Mouse (Mus musculus) liver, embryonic 11.5 days (tissue): ENCODE results near the gene Ddx42. TPM values are rescaled to one million over a fixed set of nuclear protein-coding genes. Genes with fewer than 3 reads are reported as not detected.

Experiments used
- ATAC-seq: fragments of 200-750 bp; cut with Nextera tagmentation; replicated peaks from 2 replicates; pipeline ENCODE4 v1.8.0; 2017; ENCODE audit warnings: moderate number of reproducible peaks, mild to moderate bottlenecking, moderate TSS enrichment, moderate library complexity; ENCODE audit not compliant: low FRiP score
- DNase-seq: peaks from one replicate; pipeline ENCODE4 v3.0.0-alpha.2; 2017; ENCODE audit warnings: low spot score
- H3K27ac ChIP-seq: fragments of 300-500 bp; sonication (generic); 2 replicates; pipeline ENCODE4 v1.5.1; 2014; ENCODE audit warnings: mild to moderate bottlenecking, low read depth, low read length, control low read depth
- H3K27me3 ChIP-seq: fragments of 300-500 bp; sonication (generic); replicated peaks from 2 replicates; pipeline ENCODE4 v1.6.1; 2014; ENCODE audit warnings: low read length, mixed read lengths; ENCODE audit not compliant: control insufficient read depth, insufficient read depth
- H3K36me3 ChIP-seq: fragments of 300-500 bp; sonication (generic); 2 replicates; pipeline ENCODE4 v1.6.1; 2014; ENCODE audit warnings: mild to moderate bottlenecking, low read length, moderate library complexity, mixed read lengths; ENCODE audit not compliant: control insufficient read depth, insufficient read depth
- H3K4me1 ChIP-seq: fragments of 300-500 bp; sonication (generic); replicated peaks from 2 replicates; pipeline ENCODE4 v1.6.1; 2014; ENCODE audit warnings: low read length, mixed read lengths; ENCODE audit not compliant: control insufficient read depth, insufficient read depth
- H3K4me2 ChIP-seq: fragments of 300-500 bp; sonication (generic); 2 replicates; pipeline ENCODE4 v1.6.1; 2014; ENCODE audit warnings: mild to moderate bottlenecking, control low read depth, moderate library complexity
- H3K4me3 ChIP-seq: fragments of 300-500 bp; sonication (generic); 2 replicates; pipeline ENCODE4 v1.5.1; 2014; ENCODE audit warnings: low read depth, low read length, control low read depth
- H3K9ac ChIP-seq: fragments of 300-500 bp; sonication (generic); 2 replicates; pipeline ENCODE4 v1.6.1; 2014; ENCODE audit warnings: low read depth, low read length, control low read depth
- H3K9me3 ChIP-seq: fragments of 300-500 bp; sonication (generic); 2 replicates; pipeline ENCODE4 v1.6.1; 2016; ENCODE audit warnings: low read length, inconsistent platforms, mixed read lengths; ENCODE audit not compliant: control insufficient read depth
- WGBS: fragments of 180-500 bp; shearing (Covaris S2); extraction: QIAGEN DNeasy Blood & Tissue Kit; methylation state at CpG from one replicate; pipeline ENCODE4 v1.1.7; 2014; 5-methylcytosine and 5-hydroxymethylcytosine counted together
- polyA plus RNA-seq: library from polyadenylated mRNA; unstranded; fragments of >200 nt; fragmentation: Nextera tagmentation; extraction: Ambion mirVana; gene quantifications from 2 replicates; pipeline ENCODE4 v1.2.1, GENCODE M21; 2014

Ddx42 gene
- polyA plus RNA-seq, 1 experiment from 2014 or later, result 63.3 TPM

GRCm38 (mm10) chr11:106274374-106274773, 57.6 kb downstream of the Ddx42 start:
- no peaks in the 10 kb centered on the region for H3K9me3 ChIP-seq
- H3K27me3 ChIP-seq, result no peaks in the 10 kb centered on the region
- no peak overlapping the region for H3K4me2 ChIP-seq
- WGBS, result 86% methylated on average over 1 of the region's 1 CpGs
- H3K4me1 ChIP-seq, result peaks cover 28% of the 10 kb centered on the region
- no peak overlapping the region for H3K27ac ChIP-seq
- DNase-seq (no peak), ATAC-seq (no peak)
- no peak overlapping the region for H3K4me3 ChIP-seq
- no peak overlapping the region for H3K9ac ChIP-seq
- H3K36me3 ChIP-seq, result no peaks in the 10 kb centered on the region

DNA sequence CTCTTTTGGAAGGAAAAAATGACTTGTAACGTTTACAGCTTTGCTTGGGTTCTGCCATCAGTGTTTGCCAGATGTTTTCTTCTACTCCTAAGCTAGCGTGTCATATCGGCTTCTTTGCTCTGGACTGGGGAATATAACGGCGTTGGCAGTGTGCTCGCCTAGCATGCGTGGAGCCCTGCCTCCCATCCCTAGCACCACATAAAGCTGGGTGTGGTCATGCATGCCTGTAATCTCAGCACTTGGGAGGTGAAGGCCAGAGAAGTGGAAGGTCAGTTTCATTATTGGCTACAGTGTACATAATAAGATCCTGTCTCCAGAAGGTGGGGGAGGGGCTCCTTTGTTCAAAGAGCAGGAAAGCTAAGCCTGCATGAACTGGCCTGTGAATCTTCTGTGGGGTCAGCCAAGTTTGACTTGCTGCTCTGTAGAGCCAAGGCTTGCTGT, 58.3 kb downstream of the Ddx42 start:
- Histone ChIP-seq H3K27ac (no peak overlapping the region), H3K9me3 (no peaks in the 10 kb centered on the region), H3K4me1 (peaks cover 28% of the 10 kb centered on the region), H3K9ac (no peak overlapping the region), H3K4me2 (no peak overlapping the region), H3K4me3 (no peak overlapping the region), H3K27me3 (no peaks in the 10 kb centered on the region), H3K36me3 (no peaks in the 10 kb centered on the region)
- 81% methylated on average over 7 of the region's 7 CpGs for whole genome bisulfite sequencing
- ATAC-seq, result no peak
- no peak for DNase-seq

- H3K9ac ChIP-seq, result no peak within 1 kb of the TSS
- ATAC-seq, result peak; percentile 57
Measured at GRCm38 (mm10) chr11:106276454-106276853, 59.7 kb downstream of the Ddx42 start, which contains the start of gene Tcam1. Gene Tcam1 (plus strand): TSS chr11:106276672.

DNA sequence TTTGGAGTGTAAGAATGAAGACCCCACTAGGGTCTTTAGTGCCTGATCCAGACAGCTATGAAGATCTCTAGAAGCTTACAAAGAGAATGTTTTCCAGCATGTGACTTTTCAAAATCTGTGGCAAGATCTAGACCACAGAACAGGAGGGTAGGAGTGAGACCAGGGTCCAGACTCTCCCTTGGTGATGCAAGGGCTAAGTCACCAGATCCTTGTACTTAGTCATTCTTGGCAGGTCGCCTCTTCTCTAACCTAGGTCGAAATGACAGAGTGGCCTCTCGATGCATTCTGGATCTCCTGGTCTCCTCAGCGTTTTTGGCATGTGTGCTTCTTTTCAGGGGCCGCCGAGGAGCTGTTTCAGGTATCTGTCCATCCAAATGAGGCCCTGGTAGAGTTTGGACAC, 65.7 kb downstream of the Ddx42 start:
- ATAC-seq, result no peak
- 82% methylated on average over 6 of the region's 6 CpGs for WGBS
- DNase-seq, result no peak

More at GRCm38 (mm10) chr11:106276454-106276853, 59.7 kb downstream of the Ddx42 start, which contains the start of gene Tcam1:
- peaks cover 19% of the 10 kb centered on the region for H3K4me1 ChIP-seq
- peak within 1 kb of the TSS; percentile 44 for H3K4me2 ChIP-seq
- H3K9me3 ChIP-seq, result no peaks in the 10 kb centered on the region
- no peaks in the 10 kb centered on the region for H3K27me3 ChIP-seq
- peak; percentile 91 for DNase-seq
- H3K27ac ChIP-seq, result no peak within 1 kb of the TSS
- no peak within 1 kb of the TSS; the same call in 1 of the 2 replicates for H3K4me3 ChIP-seq
- H3K36me3 ChIP-seq, result no peaks in the 10 kb centered on the region
- WGBS, result 6% methylated on average over 25 of the region's 25 CpGs

GRCm38 (mm10) chr11:106283371-106283770, 66.6 kb downstream of the Ddx42 start:
- H3K36me3 ChIP-seq, result no peaks in the 10 kb centered on the region
- H3K9me3 ChIP-seq, result no peaks in the 10 kb centered on the region
- no peaks in the 10 kb centered on the region for H3K27me3 ChIP-seq
- DNase-seq (no peak), ATAC-seq (no peak)
- H3K4me2 ChIP-seq, result no peak overlapping the region
- no peaks in the 10 kb centered on the region for H3K4me1 ChIP-seq
- no peak overlapping the region for H3K9ac ChIP-seq
- H3K4me3 ChIP-seq, result no peak overlapping the region
- no peak overlapping the region for H3K27ac ChIP-seq
- 74% methylated on average over 4 of the region's 4 CpGs for WGBS

More for the DNA sequence above, 65.7 kb downstream of the Ddx42 start:
- no peaks in the 10 kb centered on the region for H3K9me3 ChIP-seq
- H3K4me1 ChIP-seq, result no peaks in the 10 kb centered on the region
- no peaks in the 10 kb centered on the region for H3K27me3 ChIP-seq
- no peak overlapping the region for H3K9ac ChIP-seq
- no peak overlapping the region for H3K4me3 ChIP-seq
- H3K27ac ChIP-seq, result no peak overlapping the region
- H3K36me3 ChIP-seq, result no peaks in the 10 kb centered on the region
- no peak overlapping the region for H3K4me2 ChIP-seq

GRCm38 (mm10) chr11:106284126-106284525, 67.4 kb downstream of the Ddx42 start:
- H3K4me1 ChIP-seq, result no peaks in the 10 kb centered on the region
- H3K36me3 ChIP-seq, result no peaks in the 10 kb centered on the region
- H3K27me3 ChIP-seq, result no peaks in the 10 kb centered on the region
- WGBS, result 72% methylated on average over 8 of the region's 8 CpGs
- no peak overlapping the region for H3K27ac ChIP-seq
- no peaks in the 10 kb centered on the region for H3K9me3 ChIP-seq
- no peak for ATAC-seq
- no peak overlapping the region for H3K9ac ChIP-seq
- no peak overlapping the region for H3K4me3 ChIP-seq
- DNase-seq, result no peak
- no peak overlapping the region for H3K4me2 ChIP-seq

DNA sequence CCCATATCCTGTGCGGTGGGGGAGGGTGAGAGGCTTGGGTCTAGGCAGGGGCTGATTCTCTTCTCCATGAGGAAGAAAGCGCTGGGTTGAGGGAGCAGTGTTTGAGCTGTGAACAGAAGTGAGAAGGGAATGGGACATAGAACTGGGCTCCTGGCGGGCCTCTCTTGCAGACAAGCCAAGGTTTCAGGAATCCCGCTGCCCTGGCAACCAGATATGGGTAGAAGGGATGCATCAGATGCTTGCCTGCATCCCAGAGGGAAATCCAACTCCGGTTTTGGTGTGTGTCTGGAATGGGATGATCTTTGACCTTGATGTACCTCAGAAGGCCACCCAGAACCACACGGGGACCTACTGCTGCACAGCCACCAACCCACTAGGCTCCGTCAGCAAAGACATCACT, 69.5 kb downstream of the Ddx42 start:
- H3K4me2 ChIP-seq, result no peak overlapping the region
- H3K4me3 ChIP-seq, result no peak overlapping the region
- no peaks in the 10 kb centered on the region for H3K27me3 ChIP-seq
- DNase-seq, result no peak
- no peaks in the 10 kb centered on the region for H3K36me3 ChIP-seq
- WGBS, result 81% methylated on average over 7 of the region's 7 CpGs
- H3K4me1 ChIP-seq, result no peaks in the 10 kb centered on the region
- H3K9me3 ChIP-seq, result no peaks in the 10 kb centered on the region
- no peak overlapping the region for H3K9ac ChIP-seq
- H3K27ac ChIP-seq, result no peak overlapping the region
- no peak for ATAC-seq

DNA sequence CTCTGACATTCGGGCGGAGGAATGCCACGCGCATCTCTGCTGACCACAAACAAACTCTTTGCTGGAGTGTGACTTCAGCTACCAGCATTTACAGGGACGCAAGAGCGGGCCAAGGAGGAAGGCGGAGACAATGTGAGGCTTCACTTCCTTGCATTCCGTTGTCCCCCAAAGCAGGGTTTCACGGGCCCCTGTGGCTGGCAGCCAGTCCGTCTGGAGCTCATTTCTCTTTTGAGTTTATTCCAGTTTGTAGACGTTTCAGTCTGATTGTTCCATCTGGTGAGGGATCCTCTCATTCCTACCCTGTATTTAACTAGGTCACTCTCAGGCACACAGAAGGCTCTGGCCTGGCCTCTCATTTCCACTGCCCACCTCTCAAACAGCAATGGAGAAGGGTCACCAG, 70.3 kb downstream of the Ddx42 start:
- Histone ChIP-seq H3K9ac (no peak overlapping the region), H3K4me2 (no peak overlapping the region), H3K9me3 (no peaks in the 10 kb centered on the region), H3K36me3 (no peaks in the 10 kb centered on the region), H3K4me1 (no peaks in the 10 kb centered on the region), H3K27me3 (no peaks in the 10 kb centered on the region), H3K27ac (no peak overlapping the region), H3K4me3 (no peak overlapping the region)
- WGBS, result 67% methylated on average over 11 of the region's 11 CpGs
- ATAC-seq (no peak), DNase-seq (no peak)

- Histone ChIP-seq H3K4me3 (no peak overlapping the region), H3K9ac (no peak overlapping the region), H3K27ac (no peak overlapping the region), H3K27me3 (no peaks in the 10 kb centered on the region), H3K9me3 (no peaks in the 10 kb centered on the region), H3K36me3 (no peaks in the 10 kb centered on the region), H3K4me1 (no peaks in the 10 kb centered on the region), H3K4me2 (no peak overlapping the region)
- 67% methylated on average over 8 of the region's 8 CpGs for WGBS
- DNase-seq, result no peak
- no peak for ATAC-seq
Measured at GRCm38 (mm10) chr11:106289369-106289768, 72.6 kb downstream of the Ddx42 start.
